Mouse (Mus musculus): Measurements from ENCODE around the gene Tatdn3.
"Not testable (repeated sequence)": the region's sequence is repeated elsewhere in the genome, so short reads cannot be mapped to it uniquely, and the experiment has no call there.

Tatdn3 gene

GRCm38 (mm10) chr1:191057461-191057860 is 5.3 kb downstream of the Tatdn3 start:
- POLR2A ChIA-PET: interaction anchor here in 2 of 4 experiments (1.0 to 2.3 kb wide), 2 partner anchors 31 kb away, joined by 3 to 10 read pairs; partner anchors contain the start of gene Flvcr1 (in 2 of the 2)
- CTCF ChIA-PET: interaction anchor here in 2 of 4 experiments (0.7 to 0.9 kb wide), 2 partner anchors 27 to 262 kb away, joined by 3 read pairs; no protein-coding TSS in a partner anchor

GRCm38 (mm10) chr1:191055533-191055873 is 7.2 kb downstream of the Tatdn3 start:
- CTCF ChIA-PET: interaction anchor here in 1 of 4 experiments (0.8 kb wide), 1 partner anchor 30 kb away, joined by 3 read pairs; the partner anchor contains the start of gene Flvcr1
- POLR2A ChIA-PET: interaction anchor here in 2 of 4 experiments (1.3 to 1.6 kb wide), 3 partner anchors 22 to 29 kb away, joined by 3 to 5 read pairs (median 4); partner anchors contain the start of gene Flvcr1 (in 2 of the 2)

GRCm38 (mm10) chr1:191054870-191055532 is 7.7 kb downstream of the Tatdn3 start:
- ChIA-PET CTCF (interaction anchor here in 3 of 4 experiments (0.6 to 0.9 kb wide), 5 partner anchors 14 to 94 kb away, joined by 3 to 4 read pairs (median 3); partner anchors contain the start of gene Flvcr1 (in 1 of the 3)), POLR2A (interaction anchor here in 2 of 4 experiments (0.9 to 1.6 kb wide), 4 partner anchors 23 to 37 kb away, joined by 3 to 5 read pairs (median 4); partner anchors contain the start of gene Flvcr1 (in 2 of the 2))

GRCm38 (mm10) chr1:191053555-191053954 is 9.2 kb downstream of the Tatdn3 start:
- ChIA-PET CTCF (no interaction called here), POLR2A (interaction anchor here in 1 of 4 experiments (1.1 kb wide), 1 partner anchor 9 kb away, joined by 3 read pairs; the partner anchor contains the start of genes Nsl1 and Tatdn3)

- CTCF ChIA-PET: interaction anchor here in 3 of 4 experiments (0.6 to 0.9 kb wide), 3 partner anchors 47 to 243 kb away, joined by 3 to 6 read pairs (median 4); no protein-coding TSS in a partner anchor
- POLR2A ChIA-PET: interaction anchor here in 3 of 4 experiments (0.6 to 4.0 kb wide), 8 partner anchors 16 to 542 kb away, joined by 3 to 13 read pairs (median 5); partner anchors contain the start of genes Flvcr1 (in 3 of the 3), Nsl1 (in 1 of the 3) and Tatdn3 (in 1 of the 3)
These were observed 16.4 kb downstream of the Tatdn3 start for GRCm38 (mm10) chr1:191046231-191046824.

- POLR2A ChIA-PET: interaction anchor here in 3 of 4 experiments (1.0 to 4.0 kb wide), 5 partner anchors 18 to 19 kb away, joined by 3 to 13 read pairs (median 6); partner anchors contain the start of genes Flvcr1 (in 3 of the 3), Nsl1 (in 1 of the 3) and Tatdn3 (in 1 of the 3)
- CTCF ChIA-PET: interaction anchor here in 1 of 4 experiments (0.9 kb wide), 1 partner anchor 244 kb away, joined by 4 read pairs; no protein-coding TSS in a partner anchor
These were observed 17.5 kb downstream of the Tatdn3 start for GRCm38 (mm10) chr1:191045264-191045663.

- ChIA-PET POLR2A (interaction anchor here in 3 of 4 experiments (1.2 to 2.2 kb wide), 3 partner anchors 16 kb away, joined by 3 to 11 read pairs (median 7); partner anchors contain the start of gene Flvcr1 (in 1 of the 3)), CTCF (no interaction called here)
These were observed 20.0 kb downstream of the Tatdn3 start for GRCm38 (mm10) chr1:191042688-191043087.

- POLR2A ChIA-PET: interaction anchor here in 1 of 4 experiments (2.2 kb wide), 1 partner anchor 16 kb away, joined by 11 read pairs; the partner anchor contains the start of gene Flvcr1
These were observed 20.6 kb downstream of the Tatdn3 start for GRCm38 (mm10) chr1:191042106-191042505.

GRCm38 (mm10) chr1:191041352-191041751 is 21.4 kb downstream of the Tatdn3 start:
- ChIA-PET POLR2A (interaction anchor here in 2 of 4 experiments (2.2 to 2.8 kb wide), 2 partner anchors 15 kb away, joined by 11 to 17 read pairs; partner anchors contain the start of gene Flvcr1 (in 2 of the 2)), CTCF (interaction anchor here in 1 of 4 experiments (0.6 kb wide), 1 partner anchor 29 kb away, joined by 4 read pairs; no protein-coding TSS in a partner anchor)

More at GRCm38 (mm10) chr1:191042106-191042505, 20.6 kb downstream of the Tatdn3 start:
- CTCF ChIA-PET: no interaction called here

- CTCF ChIA-PET: no interaction called here
- POLR2A ChIA-PET: interaction anchor here in 2 of 4 experiments (0.6 to 5.4 kb wide), 3 partner anchors 11 to 103 kb away, joined by 3 to 41 read pairs (median 3); partner anchors contain the start of gene Flvcr1 (in 2 of the 2)
These were observed 24.7 kb downstream of the Tatdn3 start for GRCm38 (mm10) chr1:191037999-191038398.

- POLR2A ChIA-PET: interaction anchor here in 3 of 4 experiments (0.7 to 5.4 kb wide), 8 partner anchors 10 to 50 kb away, joined by 3 to 41 read pairs (median 5); partner anchors contain the start of genes Flvcr1 (in 3 of the 3), Nsl1 (in 1 of the 3) and Tatdn3 (in 1 of the 3)
- CTCF ChIA-PET: interaction anchor here in 1 of 4 experiments (0.6 kb wide), 1 partner anchor 157 kb away, joined by 4 read pairs; no protein-coding TSS in a partner anchor
These were observed 26.0 kb downstream of the Tatdn3 start, which contains the start of gene Spata45 for GRCm38 (mm10) chr1:191036554-191037334. TSS of gene Spata45 (plus strand) at chr1:191036639.

GRCm38 (mm10) chr1:191035649-191036048 is 27.1 kb downstream of the Tatdn3 start:
- ChIA-PET CTCF (no interaction called here), POLR2A (interaction anchor here (0.8 to 5.4 kb wide), 8 partner anchors 9 to 51 kb away, joined by 3 to 41 read pairs (median 4); partner anchors contain the start of genes Flvcr1 (in 4 of the 4), Nsl1 (in 1 of the 4) and Tatdn3 (in 1 of the 4))

GRCm38 (mm10) chr1:191030922-191031425 is 31.8 kb downstream of the Tatdn3 start:
- POLR2A ChIA-PET, CTCF ChIA-PET: not testable (repeated sequence)

GRCm38 (mm10) chr1:191030182-191030581 is 32.5 kb downstream of the Tatdn3 start:
- ChIA-PET CTCF (no interaction called here), POLR2A (interaction anchor here in 1 of 4 experiments (5.1 kb wide), 1 partner anchor 33 kb away, joined by 70 read pairs; the partner anchor contains the start of genes Nsl1 and Tatdn3)

GRCm38 (mm10) chr1:191026021-191026713 is 36.6 kb downstream of the Tatdn3 start, which contains the start of gene Flvcr1:
TSS of gene Flvcr1 (minus strand) at chr1:191026158.
- ChIA-PET CTCF (interaction anchor here (0.5 to 1.4 kb wide), 15 partner anchors 17 to 670 kb away, joined by 3 to 5 read pairs (median 3); no protein-coding TSS in a partner anchor), POLR2A (interaction anchor here (0.5 to 5.1 kb wide), 133 partner anchors 8 to 1221 kb away, joined by 3 to 70 read pairs (median 4); partner anchors contain the start of genes Nsl1 (in 4 of the 4), Tatdn3 (in 4 of the 4), Spata45 (in 3 of the 4) and Dtl (in 2 of the 4))
